Mouse (Mus musculus): ENCODE results near the gene Zfp618. TPM values are rescaled to one million over a fixed set of nuclear protein-coding genes. Genes with fewer than 3 reads are reported as not detected.

Zfp618 gene
- not detected in 2 replicates for total RNA-seq (2012; rRNA removed)
- polyA plus RNA-seq (2012; ENCODE audit: insufficient read depth in 1 of 2, insufficient read length in 2 of 2, low read depth in 1 of 2, low replicate concordance in 2 of 2, missing spikeins in 1 of 2), result not detected

DNA sequence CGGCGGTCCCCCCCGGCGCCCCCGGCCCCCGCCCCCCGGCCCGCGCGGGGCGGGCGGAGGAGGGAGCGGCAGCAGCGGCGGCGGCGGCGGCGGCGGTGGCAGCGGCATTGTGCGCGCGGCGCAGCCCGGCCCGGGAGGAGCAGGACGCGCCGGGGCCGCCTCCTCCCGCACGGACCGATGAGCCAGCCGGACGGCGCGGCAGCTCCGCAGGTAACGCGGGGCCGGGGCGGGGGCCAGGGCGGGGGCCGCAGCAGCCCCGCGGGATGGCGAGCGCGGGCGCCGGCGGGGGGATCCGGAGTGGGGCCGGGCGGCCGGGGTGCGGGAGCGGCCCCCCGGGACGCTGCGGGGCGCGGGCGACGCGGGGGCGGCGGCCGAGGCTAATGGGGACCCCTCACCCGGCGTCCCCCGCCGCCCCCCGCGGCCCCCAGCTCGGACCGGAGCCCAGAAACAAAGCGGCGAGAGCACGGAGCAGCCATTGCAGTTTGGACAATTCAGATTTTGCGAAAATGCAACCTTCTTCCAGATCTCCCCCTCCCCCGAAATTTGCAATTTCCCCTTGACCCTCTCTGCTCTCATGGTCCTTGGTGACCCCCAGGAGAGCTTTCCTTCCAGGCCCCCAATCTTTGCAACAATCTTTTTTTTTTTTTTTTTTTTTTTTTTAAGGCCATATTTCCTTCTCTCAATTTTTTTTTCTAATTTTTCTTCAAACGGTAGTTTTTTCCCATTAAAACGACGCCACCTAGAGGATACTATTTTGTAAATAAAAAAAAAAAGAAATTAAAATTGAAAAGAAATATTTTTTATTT is at the start of gene Zfp618:
TSS of gene Zfp618 (plus strand) at position 77 of the 806 bp plus-strand sequence.
- DNase-seq (ENCODE audit: low read depth, low spot score), result no peak
- no peak within 1 kb of the TSS for H3K27ac ChIP-seq (ENCODE audit: control insufficient read depth, low read depth, low read length)
- no peaks in the 10 kb centered on the region for H3K9me3 ChIP-seq (replicated peaks; ENCODE audit: insufficient read depth, low read length)
- H3K4me3 ChIP-seq (ENCODE audit: control insufficient read depth in 1 of 2, insufficient read depth in 1 of 2, low read depth in 2 of 2, low read length in 2 of 2), result no peak within 1 kb of the TSS
- H3K9ac ChIP-seq (ENCODE audit: control insufficient read depth, low read depth, low read length, poor library complexity, severe bottlenecking), result no peak within 1 kb of the TSS
- TF ChIP-seq MYB (IDR thresholded peaks at IDR 0.05; ENCODE audit: low read depth, low read length), result no peak
- no peak for TF ChIP-seq GATA1 (IDR thresholded peaks at IDR 0.05; ENCODE audit: low read depth, low read length)
- TF ChIP-seq GABPA (IDR thresholded peaks at IDR 0.05; ENCODE audit: low read depth, low read length), result no peak
- TF ChIP-seq TCF12 (IDR thresholded peaks at IDR 0.05; ENCODE audit: low read depth, low read length), result no peak
- no peak for TF ChIP-seq UBTF (IDR thresholded peaks at IDR 0.05; ENCODE audit: borderline replicate concordance, insufficient read depth, low read depth, low read length)
- TF ChIP-seq MAFK (IDR thresholded peaks at IDR 0.05; ENCODE audit: borderline replicate concordance, low read depth, low read length), result no peak
- TF ChIP-seq JUND (IDR thresholded peaks at IDR 0.05; ENCODE audit: low read depth, low read length), result no peak
- TF ChIP-seq KAT2A (conservative IDR thresholded peaks at IDR 0.05; ENCODE audit: low read depth, low read length), result no peak
- no peak for TF ChIP-seq SIN3A (IDR thresholded peaks at IDR 0.05; ENCODE audit: low read length)
- TF ChIP-seq BHLHE40 (IDR thresholded peaks at IDR 0.05; ENCODE audit: borderline replicate concordance, low read depth, low read length), result no peak
- TF ChIP-seq EP300 (IDR thresholded peaks at IDR 0.05; ENCODE audit: low read depth in 1 of 2, low read length in 2 of 2), result no peak
- TF ChIP-seq TAL1 (IDR thresholded peaks at IDR 0.05; ENCODE audit: low read length), result no peak
- TF ChIP-seq POLR2AphosphoS2 (IDR thresholded peaks at IDR 0.05; ENCODE audit: low read length), result no peak
- no peak for TF ChIP-seq USF2 (IDR thresholded peaks at IDR 0.05; ENCODE audit: borderline replicate concordance in 1 of 2, insufficient read depth in 1 of 2, low read depth in 1 of 2, low read length in 2 of 2)
- TF ChIP-seq SMC3 (IDR thresholded peaks at IDR 0.05; ENCODE audit: low read depth, low read length), result no peak
- TF ChIP-seq ELF1 (IDR thresholded peaks at IDR 0.05; ENCODE audit: low read depth, low read length), result no peak
- no peak for TF ChIP-seq CHD1 (IDR thresholded peaks at IDR 0.05; ENCODE audit: low read depth, low read length)
- TF ChIP-seq ZKSCAN1 (IDR thresholded peaks at IDR 0.05; ENCODE audit: low read depth, low read length), result no peak
- no peaks in the 10 kb centered on the region for H3K36me3 ChIP-seq (ENCODE audit: control insufficient read depth in 1 of 2, insufficient read depth in 2 of 2, low read length in 2 of 2)
- no peaks in the 10 kb centered on the region for H3K4me1 ChIP-seq (ENCODE audit: control insufficient read depth in 1 of 2, insufficient read depth in 2 of 2, low read length in 2 of 2)
- no peaks in the 10 kb centered on the region for H3K27me3 ChIP-seq (ENCODE audit: control insufficient read depth in 1 of 2, insufficient read depth in 2 of 2, low read length in 2 of 2)
- no peaks in the 10 kb centered on the region for H3K79me2 ChIP-seq (ENCODE audit: control insufficient read depth, insufficient read depth, low read length, poor library complexity)

DNA sequence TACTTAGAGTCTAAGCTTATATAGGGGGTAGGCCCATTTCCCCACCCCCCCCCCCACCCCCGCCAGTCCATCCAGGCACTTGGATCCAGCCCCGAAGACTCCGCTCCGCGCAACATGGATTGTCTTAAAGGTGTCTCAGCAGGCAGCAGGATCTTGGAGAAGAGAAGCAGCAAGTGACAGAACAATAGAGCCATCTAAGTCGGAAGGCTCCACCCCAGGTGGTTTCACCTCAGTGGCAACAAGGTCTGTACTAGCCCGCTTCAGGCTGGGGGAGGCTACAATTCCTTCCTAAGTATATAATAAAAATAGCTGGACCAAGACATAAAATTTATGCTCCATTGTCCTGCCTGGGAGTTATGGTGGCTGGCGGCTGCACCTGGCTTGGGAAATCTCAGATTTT is 48.3 kb upstream of the Zfp618 start:
- Histone ChIP-seq H3K27ac (ENCODE audit: control insufficient read depth, low read depth, low read length) (no peak overlapping the region), H3K4me3 (ENCODE audit: control insufficient read depth in 1 of 2, insufficient read depth in 1 of 2, low read depth in 2 of 2, low read length in 2 of 2) (no peak overlapping the region), H3K9me3 (replicated peaks; ENCODE audit: insufficient read depth, low read length) (no peaks in the 10 kb centered on the region), H3K4me1 (ENCODE audit: control insufficient read depth in 1 of 2, insufficient read depth in 2 of 2, low read length in 2 of 2) (no peaks in the 10 kb centered on the region), H3K27me3 (ENCODE audit: control insufficient read depth in 1 of 2, insufficient read depth in 2 of 2, low read length in 2 of 2) (no peaks in the 10 kb centered on the region), H3K36me3 (ENCODE audit: control insufficient read depth in 1 of 2, insufficient read depth in 2 of 2, low read length in 2 of 2) (no peaks in the 10 kb centered on the region), H3K79me2 (ENCODE audit: control insufficient read depth, insufficient read depth, low read length, poor library complexity) (no peaks in the 10 kb centered on the region), H3K9ac (ENCODE audit: control insufficient read depth, low read depth, low read length, poor library complexity, severe bottlenecking) (no peak overlapping the region)
- DNase-seq (ENCODE audit: low read depth, low spot score), result no peak
- TF ChIP-seq MAFK (IDR thresholded peaks at IDR 0.05; ENCODE audit: borderline replicate concordance, low read depth, low read length) (no peak), RCOR1 (IDR thresholded peaks at IDR 0.05; ENCODE audit: low read depth, low read length) (no peak), MYB (IDR thresholded peaks at IDR 0.05; ENCODE audit: low read depth, low read length) (no peak), NRF1 (IDR thresholded peaks at IDR 0.05; ENCODE audit: insufficient read depth, low read depth, low read length, poor library complexity, severe bottlenecking) (no peak), ZNF384 (IDR thresholded peaks at IDR 0.05; ENCODE audit: low read depth, low read length) (no peak), EP300 (IDR thresholded peaks at IDR 0.05; ENCODE audit: low read depth in 1 of 2, low read length in 2 of 2) (no peak), SMC3 (IDR thresholded peaks at IDR 0.05; ENCODE audit: low read depth, low read length) (no peak), ZMIZ1 (IDR thresholded peaks at IDR 0.05; ENCODE audit: low read depth, low read length) (no peak), JUND (IDR thresholded peaks at IDR 0.05; ENCODE audit: low read depth, low read length) (no peak), ZKSCAN1 (IDR thresholded peaks at IDR 0.05; ENCODE audit: low read depth, low read length) (no peak), MXI1 (IDR thresholded peaks at IDR 0.05; ENCODE audit: low read depth, low read length) (no peak), MAX (IDR thresholded peaks at IDR 0.05; ENCODE audit: low read length) (no peak), POLR2AphosphoS2 (IDR thresholded peaks at IDR 0.05; ENCODE audit: low read length) (no peak), ELF1 (IDR thresholded peaks at IDR 0.05; ENCODE audit: low read depth, low read length) (no peak), HCFC1 (IDR thresholded peaks at IDR 0.05; ENCODE audit: low read depth, low read length) (no peak), TBP (IDR thresholded peaks at IDR 0.05; ENCODE audit: low read depth, low read length) (no peak), USF1 (IDR thresholded peaks at IDR 0.05; ENCODE audit: low read depth, low read length) (no peak), KAT2A (conservative IDR thresholded peaks at IDR 0.05; ENCODE audit: low read depth, low read length) (no peak)

Measured in MEL (cell line).